Mouse (Mus musculus): ENCODE measurements around the gene Trpt1.

The Trpt1 gene

GRCm38 (mm10) chr19:7044279-7044678, 48.3 kb downstream of the Trpt1 start:
- no peak for DNase-seq (ENCODE audit: low spot score)

GRCm38 (mm10) chr19:7044706-7045105, 48.8 kb downstream of the Trpt1 start:
- no peak for DNase-seq (ENCODE audit: low spot score)
